In genomic region chr3:28540121-28540520, GRCm38 (mm10) we compare ENCODE assay signal across 19 mouse cellular contexts.
"Had no signal": no experiment of that assay in that cellular context is flagged by ENCODE, and none has a peak within 500 bp of the region (broad histone marks: within the 10 kb centered on the region; RNA-seq: fewer than 3 reads in every experiment).

No protein-coding gene starts in this region.

- H3K4me2 ChIP-seq: limb, embryonic 13.5 days; lung, embryonic 14.5 days; midbrain, embryonic 12.5 days; midbrain, embryonic 15.5 days; neural tube, embryonic 12.5 days; neural tube, embryonic 15.5 days had no signal

- H3K27me3 ChIP-seq: limb, embryonic 13.5 days; midbrain, embryonic 12.5 days; midbrain, embryonic 15.5 days; neural tube, embryonic 12.5 days; neural tube, embryonic 15.5 days had no signal

- H3K9ac ChIP-seq: limb, embryonic 13.5 days; liver, embryonic 14.5 days; liver, postnatal 0 days; lung, embryonic 14.5 days; midbrain, embryonic 12.5 days; midbrain, embryonic 15.5 days; neural tube, embryonic 12.5 days; neural tube, embryonic 15.5 days had no signal

- H3K9me3 ChIP-seq: limb, embryonic 10.5 days; limb, embryonic 13.5 days; midbrain, embryonic 12.5 days; midbrain, embryonic 15.5 days; neural tube, embryonic 12.5 days; neural tube, embryonic 15.5 days had no signal

- H3K36me3 ChIP-seq: limb, embryonic 10.5 days; limb, embryonic 13.5 days; midbrain, embryonic 12.5 days; midbrain, embryonic 15.5 days; neural tube, embryonic 12.5 days had no signal

- H3K4me3 ChIP-seq: layer of hippocampus, adult 2 months; limb, embryonic 10.5 days; limb, embryonic 13.5 days; midbrain, embryonic 12.5 days; midbrain, embryonic 15.5 days; neural tube, embryonic 12.5 days; neural tube, embryonic 15.5 days had no signal

- DNase-seq: kidney, postnatal 25 days; layer of hippocampus, adult 9-11 months; liver; liver, postnatal 0 days; lung, embryonic 14.5 days; right cerebral cortex, postnatal 25 days; thymus, adult 18-20 months; thymus, postnatal 36 days had no signal

- H3K27ac ChIP-seq: kidney, postnatal 0 days; layer of hippocampus, adult 2 months; limb, embryonic 10.5 days; limb, embryonic 13.5 days; liver, embryonic 14.5 days; macrophage; midbrain, embryonic 12.5 days; midbrain, embryonic 15.5 days; neural tube, embryonic 12.5 days; neural tube, embryonic 15.5 days had no signal

- ATAC-seq: liver, postnatal 0 days; lung, postnatal 0 days; midbrain, embryonic 15.5 days had no signal

- H3K4me1 ChIP-seq: limb, embryonic 10.5 days; limb, embryonic 13.5 days; midbrain, embryonic 12.5 days; midbrain, embryonic 15.5 days; neural tube, embryonic 12.5 days; neural tube, embryonic 15.5 days had no signal
